Mouse (Mus musculus) frontal cortex, postnatal 14 days (tissue): ENCODE measurements around the gene Srrt.
"Not testable (repeated sequence)": the region's sequence is repeated elsewhere in the genome, so short reads cannot be mapped to it uniquely, and the experiment has no call there.

Experiments
- DNase-seq, 2 experiments: peaks; one replicate each; pipeline ENCODE4 v3.0.0; 2022; ENCODE audit warnings: low spot score in 2 of 2

Srrt gene

DNA sequence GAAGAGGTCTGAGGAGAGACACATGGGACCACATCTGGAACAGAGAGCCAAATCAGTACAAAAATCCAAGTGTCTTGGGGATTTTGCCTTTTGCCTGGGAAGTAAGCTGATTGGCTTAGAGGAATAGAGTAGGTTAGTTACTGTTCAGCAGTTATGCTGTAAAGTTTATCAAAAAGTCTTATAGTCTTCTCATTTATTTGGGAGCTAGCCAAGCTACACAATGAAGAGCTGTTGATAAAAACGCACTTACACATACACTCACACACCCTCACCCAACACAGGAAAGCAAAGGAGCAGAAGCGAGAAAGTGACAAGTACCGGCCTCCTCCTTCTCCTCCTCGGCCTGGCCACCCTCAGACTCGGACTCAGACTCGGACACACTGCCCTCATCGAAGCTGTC lies 8.2 kb downstream of the Srrt start:
- no peak for DNase-seq

DNA sequence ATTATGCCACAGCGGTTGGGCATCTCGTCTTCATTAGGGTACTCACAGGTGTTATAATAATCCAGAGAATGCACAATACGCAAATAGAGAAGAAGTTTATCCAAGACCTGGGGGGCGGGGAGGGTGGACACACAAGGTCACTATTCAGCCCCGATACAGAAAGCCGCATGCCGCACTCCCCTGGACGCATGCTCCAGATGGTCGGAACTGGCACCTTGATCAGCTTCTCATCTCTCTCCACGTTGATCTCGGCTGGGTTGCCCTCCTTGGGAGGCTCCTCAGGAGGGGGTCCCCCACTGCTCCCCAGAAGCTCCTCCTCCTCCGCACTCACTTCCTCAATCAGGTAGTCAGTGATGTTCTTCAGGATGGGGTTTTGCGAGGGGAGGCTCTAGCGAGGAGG lies 10.3 kb downstream of the Srrt start:
- DNase-seq: no peak

DNA sequence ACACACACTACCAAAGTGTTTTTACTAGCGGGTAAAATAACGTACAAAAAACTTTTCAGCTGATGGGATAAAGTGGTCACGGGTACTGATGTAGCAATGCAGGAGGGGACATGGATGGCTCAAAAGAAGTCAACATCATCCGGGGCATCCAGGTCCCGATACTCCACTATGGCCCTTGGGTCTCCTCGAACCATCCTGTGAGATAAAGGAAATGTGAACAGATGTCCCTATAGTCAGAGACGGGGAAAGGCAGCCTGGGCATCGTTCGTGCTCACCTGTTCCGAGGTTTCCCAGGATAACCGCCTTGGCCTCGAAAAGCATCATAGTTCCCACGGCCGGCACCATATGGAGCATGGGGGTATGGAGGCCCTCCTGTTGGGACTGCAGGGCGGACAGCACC lies 11.8 kb downstream of the Srrt start:
- DNase-seq: no peak

DNA sequence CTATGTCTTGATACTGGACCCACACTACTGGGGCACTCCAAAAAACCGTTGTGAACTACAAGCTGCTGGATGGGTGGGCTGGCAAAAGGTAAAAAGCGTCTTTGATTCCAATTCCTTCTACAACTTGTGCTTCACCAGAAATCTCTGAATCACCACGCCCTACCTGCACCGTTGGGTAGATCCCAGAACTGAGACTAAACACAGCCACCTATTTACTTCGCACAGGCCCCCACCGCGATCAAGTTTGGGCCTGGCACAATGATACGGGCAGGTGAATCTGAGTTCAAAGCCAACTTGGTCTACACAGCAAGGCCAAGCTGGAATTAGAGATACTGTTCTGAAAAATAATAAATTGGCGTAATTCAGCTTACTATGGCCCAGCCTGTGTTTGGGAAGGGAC lies 12.2 kb downstream of the Srrt start:
- no peak for DNase-seq

DNA sequence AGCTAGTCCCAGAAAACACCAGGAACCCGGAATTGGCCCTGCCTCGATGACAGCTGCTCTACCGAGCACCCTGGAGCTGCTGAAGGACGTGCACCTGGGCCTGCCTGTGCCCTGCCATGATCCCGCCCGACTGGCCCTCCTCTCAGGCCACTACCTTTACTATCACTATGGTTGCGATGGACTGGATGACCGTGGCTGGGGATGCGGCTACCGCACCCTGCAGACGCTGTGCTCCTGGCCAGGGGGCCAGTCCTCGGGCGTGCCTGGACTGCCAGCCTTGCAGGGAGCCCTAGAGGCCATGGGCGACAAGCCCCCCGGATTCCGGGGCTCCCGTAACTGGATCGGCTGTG lies 12.8 kb downstream of the Srrt start:
- DNase-seq: no peak

DNA sequence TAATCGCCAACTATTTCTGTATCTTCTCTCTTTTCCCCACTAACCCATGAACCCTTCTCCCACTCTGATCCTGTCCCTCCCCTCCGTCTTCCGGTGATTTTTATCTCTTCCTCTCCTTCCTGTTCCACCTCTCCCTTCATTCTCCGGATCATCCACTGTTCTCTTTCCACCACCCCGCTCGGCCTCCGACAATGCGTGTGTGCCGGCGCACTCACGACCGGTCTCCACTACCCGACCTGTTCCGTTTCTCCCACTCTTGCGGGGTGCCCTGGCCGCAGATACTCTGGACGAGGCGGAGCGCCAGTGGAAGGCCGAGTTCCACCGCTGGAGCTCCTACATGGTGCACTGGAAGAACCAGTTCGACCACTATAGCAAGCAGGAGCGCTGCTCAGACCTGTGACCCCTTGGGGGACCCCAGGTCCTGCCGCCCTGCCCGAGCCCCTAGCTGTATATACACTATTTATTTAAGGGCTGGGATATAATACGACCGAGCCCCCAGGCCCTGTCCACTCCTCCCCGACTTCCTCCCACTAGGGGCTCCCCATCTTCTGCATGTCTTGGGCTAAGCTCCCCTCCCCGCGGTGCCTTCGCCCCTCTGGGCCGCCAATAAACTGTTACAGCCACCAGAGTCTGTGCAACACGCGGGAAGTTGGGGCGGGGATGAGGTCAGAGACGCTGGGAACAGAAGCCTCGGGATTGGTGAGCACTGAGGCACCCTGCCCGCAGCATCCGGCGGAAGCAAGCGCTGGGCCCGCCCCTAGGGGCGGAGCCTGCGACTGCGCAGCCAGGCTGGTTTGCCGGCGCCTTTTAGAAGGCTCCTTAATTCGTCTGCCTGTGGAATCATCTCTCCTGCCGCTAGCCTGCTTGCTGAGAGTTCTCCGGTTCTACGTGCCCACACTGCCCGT lies 13.4 kb downstream of the Srrt start, which contains the start of gene Ufsp1:
Gene Ufsp1, plus strand, starts transcription at position 791 of the 905 bp plus-strand sequence.
- peak; percentile 94 for DNase-seq

DNA sequence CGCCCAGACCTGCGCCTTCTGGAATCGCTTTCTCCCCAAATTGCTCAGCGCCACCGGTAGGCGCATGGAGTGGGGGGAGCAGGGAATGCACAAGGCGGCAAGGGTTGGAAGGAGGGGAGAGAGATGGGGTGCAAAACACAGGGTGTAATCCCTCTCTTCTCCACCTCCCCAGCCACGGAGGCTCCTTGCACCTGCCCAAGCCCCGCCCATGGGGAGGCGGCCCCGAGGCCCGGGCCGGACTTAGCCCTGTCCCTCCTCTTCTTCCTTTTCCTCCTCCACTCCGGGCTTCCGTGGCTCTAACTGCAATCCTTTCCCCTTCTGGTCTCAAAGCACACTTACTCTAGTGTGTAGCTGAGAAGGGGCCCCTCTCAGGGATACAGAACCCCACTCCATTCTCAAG lies 14.2 kb downstream of the Srrt start:
- DNase-seq: peak in 1 of 2 experiments; percentile 53

DNA sequence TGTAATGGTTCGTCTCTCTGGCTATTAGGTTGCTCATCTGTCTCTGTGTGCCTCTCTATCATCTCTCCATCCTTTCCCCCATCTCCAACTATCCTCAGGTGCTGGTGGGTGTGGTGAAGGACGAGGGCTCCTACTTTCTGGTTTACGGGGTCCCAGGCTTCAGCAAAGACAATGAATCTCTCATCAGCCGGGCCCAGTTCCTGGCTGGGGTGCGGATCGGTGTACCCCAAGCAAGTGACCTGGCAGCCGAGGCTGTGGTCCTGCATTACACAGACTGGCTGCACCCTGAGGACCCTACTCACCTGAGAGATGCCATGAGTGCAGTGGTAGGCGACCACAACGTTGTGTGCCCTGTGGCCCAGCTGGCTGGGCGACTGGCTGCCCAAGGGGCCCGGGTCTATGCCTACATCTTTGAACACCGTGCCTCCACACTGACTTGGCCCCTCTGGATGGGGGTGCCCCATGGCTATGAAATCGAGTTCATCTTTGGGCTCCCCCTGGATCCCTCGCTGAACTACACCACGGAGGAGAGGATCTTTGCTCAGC lies 16.0 kb downstream of the Srrt start:
- no peak for DNase-seq

DNA sequence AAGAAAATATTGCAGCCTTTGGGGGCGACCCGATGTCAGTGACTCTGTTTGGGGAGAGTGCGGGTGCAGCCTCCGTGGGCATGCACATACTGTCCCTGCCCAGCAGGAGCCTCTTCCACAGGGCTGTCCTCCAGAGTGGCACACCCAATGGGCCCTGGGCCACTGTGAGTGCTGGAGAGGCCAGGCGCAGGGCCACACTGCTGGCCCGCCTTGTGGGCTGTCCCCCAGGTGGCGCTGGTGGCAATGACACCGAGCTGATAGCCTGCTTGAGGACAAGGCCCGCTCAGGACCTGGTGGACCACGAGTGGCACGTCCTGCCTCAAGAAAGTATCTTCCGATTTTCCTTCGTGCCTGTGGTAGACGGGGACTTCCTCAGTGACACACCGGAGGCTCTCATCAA lies 16.8 kb downstream of the Srrt start:
- DNase-seq: peak in 1 of 2 experiments; percentile 38

DNA sequence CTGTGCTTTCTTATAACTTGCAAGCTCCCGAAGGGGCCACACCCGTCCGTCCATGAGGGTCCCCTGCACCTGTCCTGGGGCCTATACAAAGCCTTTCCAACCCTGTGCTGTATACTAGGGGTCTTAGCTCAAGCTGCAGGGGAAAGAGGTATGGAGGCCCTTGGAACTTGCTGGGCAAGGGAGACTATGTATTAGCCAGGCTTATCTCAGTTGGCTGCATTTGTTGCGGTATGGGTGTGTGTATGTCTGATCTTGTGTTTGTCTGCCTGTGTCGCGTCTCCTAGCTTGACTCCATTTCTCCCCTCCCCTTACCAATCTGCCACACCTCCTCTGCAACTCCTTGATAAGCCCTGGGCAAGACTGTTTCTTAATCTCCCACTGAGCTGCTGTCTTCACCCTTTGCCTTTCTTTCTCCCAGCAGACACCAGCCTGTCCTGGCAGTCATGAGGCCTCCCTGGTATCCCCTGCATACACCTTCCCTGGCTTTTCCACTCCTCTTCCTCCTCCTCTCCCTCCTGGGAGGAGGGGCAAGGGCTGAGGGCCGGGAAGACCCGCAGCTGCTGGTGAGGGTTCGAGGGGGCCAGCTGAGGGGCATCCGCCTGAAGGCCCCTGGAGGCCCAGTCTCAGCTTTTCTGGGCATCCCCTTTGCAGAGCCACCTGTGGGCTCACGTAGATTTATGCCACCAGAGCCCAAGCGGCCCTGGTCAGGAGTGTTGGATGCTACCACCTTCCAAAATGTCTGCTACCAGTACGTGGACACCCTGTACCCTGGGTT lies 17.7 kb downstream of the Srrt start:
- no peak for DNase-seq

DNA sequence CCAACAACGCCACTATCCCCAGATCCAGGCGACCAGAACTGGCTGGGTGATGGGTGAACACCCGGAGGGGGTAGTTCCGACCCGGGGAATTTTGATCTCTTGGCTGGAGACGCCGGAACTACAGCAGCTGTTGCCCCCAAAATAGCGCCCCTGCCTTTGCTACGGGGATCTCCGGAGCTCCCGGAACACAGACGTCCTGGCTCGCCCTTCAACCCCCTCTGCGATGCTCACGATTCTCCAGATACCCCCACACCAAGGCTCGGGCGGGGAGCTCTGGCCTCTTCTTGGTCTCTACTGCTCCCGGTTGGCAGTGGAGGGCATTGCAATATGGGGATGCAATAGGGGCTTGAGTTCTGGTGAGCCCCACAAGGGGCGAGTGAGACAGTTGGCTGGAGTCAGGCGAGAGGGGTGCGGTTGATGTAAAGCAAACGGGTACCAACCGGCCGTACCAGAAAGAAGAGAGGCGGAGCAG lies 18.4 kb downstream of the Srrt start:
- peak; percentile 69 to 70 for DNase-seq

DNA sequence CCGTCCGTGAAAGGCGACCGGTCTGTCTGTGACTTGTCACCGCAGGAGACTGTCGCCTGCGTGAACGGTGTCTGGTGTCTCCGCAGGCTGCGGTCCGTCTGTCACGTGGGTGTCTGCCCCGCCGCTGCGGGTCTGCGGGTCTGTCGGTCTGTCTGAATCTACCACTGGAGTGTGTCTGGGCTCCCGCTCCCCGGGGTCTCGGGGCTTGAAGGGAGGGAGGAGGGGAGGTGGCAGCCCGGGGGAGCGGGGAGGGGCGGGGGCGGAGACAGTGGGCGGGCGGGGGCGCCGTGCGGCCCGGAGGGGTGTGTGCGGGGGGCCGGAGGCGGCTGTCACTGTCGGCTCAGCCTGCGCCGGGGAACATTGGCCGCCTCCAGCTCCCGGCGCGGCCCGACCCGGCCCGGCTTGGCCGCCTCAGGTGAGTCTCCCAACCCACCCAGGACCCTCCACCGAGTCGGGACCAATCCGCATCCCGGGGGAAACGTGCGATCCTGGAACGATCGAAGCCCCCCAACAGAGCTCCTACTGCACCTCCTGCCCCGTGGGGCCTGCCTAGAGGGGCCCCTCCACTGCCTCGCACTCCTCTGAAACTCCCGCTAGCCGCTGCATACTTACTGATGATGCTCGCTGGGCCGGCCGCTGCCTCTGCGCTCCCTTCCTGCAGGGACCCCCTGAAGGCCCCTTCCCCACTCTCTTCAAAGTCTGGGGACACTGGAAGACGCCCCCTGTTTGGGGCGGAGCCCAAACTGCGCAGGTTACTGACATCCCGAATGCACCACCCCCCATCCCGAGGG lies 19.3 kb downstream of the Srrt start:
- peak; percentile 60 to 62 for DNase-seq

DNA sequence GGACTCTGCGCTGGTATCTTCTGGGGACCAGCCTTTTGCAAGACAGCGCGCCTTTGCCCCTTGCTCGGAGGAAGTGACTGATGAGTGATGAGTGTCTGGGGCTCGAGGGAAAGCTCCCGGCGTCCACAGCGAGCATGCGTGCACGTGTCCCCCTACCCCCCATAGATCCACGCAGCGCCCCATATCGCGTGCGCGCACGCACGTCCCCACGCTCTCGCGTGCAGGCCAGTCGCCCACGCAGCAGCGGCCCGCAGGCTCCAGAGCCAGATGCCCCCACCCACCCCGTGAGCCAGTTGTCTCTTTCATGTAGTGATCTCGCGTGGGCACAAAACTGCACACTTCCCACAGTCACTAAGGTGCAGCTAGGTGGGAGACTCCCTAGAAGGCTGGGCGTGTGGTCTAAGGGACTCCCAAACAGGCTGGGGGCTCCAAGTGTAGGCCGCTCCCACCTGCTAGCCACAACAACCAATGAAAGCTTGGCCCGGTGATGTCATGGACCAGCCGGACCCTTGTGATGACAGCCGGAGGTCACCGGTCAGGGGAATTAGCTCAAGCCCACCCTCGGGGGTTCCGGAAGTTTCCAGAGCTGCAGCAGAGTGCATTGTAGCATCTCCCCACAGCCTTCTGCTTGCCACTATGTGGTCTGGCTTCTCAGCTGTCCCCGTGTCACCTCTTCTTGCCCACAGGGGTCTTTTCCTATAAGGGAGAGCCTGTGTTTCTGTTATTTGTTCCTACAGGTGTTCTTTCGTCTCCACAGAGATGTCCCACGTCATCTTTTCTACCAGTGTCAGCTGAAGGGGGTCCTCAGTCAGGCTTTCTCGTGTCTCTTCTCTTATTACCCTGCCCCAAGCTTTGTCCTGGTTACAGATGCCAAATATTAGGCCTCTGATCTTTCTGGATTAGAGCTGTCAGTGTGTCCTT lies 20.2 kb downstream of the Srrt start, which contains the start of gene Ache:
Gene Ache, plus strand, starts transcription at position 488 of the 921 bp plus-strand sequence.
- peak; percentile 61 to 70 for DNase-seq

DNA sequence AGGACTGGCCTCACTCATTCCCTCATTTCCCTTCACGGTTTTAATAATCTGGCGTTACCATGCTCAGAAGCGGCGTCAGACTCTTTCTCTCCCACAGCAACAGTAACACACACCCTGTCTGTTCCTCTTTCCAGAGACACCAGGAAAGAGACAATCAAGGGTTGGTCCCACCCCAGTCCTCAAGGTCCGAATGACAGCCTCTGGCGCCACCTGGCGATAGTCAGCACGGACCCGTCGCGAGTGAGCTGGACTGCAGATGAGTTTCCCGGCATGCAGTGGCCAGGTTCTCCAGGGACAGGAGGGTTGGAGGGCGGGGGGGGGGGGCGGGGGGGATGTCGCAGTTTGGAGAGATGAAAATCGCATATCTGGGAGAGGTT lies 20.8 kb downstream of the Srrt start:
- DNase-seq: peak; percentile 74 to 85

DNA sequence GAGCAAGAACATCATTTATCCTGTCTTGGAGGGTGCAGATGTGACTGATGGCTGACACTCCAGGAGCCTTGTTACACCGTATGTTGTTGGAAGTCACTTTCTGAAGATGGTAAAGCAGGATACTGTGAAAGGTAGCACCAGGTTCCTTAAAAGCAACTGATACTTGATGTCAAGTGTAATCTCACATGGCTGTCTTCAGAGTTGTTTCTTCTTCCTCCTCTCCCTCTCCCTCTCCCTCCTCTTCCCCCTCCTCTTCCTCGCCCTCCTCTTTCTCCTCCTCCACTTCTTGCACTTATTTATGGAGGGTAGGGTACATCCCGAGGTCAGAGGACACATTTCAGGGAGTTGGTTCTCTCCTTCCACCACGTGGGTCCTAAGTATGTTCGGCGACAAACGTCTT lies 21.5 kb downstream of the Srrt start:
- no peak for DNase-seq

DNA sequence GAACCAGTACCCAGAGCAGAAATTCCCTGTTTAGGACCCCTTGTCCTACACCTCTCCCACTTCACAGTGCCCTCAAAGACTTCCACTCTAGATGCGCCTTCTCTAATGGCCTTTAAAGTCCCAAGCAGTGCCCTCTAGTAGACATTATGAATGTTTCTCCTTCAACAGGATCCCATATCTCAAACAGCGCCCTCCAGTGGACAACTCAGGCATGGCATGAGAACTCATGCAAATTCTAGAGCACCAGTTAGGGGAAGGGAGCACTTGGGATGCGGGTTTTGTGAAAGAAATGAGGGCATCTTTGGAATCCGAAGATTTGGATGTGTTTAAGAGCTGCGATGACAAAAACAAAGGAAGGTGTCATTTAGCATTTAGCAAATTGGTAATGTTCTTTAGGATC lies 22.4 kb downstream of the Srrt start:
- no peak for DNase-seq

DNA sequence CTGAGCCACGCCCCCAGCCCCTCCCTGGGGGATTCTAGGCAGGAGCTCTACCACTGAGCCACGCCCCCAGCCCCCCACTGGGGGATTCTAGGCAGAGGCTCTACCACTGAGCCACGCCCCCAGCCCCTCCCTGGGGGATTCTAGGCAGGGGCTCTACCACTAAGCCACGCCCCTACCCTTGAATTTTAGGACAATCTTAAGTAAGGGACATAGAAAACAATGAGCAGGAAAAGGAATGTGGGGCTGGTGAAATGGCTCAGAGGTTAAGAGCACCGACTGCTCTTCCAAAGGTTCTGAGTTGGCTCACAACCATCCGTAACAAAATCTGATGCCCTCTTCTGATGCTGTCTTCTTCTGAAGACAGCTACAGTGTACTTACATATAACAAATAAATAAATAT lies 23.1 kb downstream of the Srrt start:
- DNase-seq: not testable (repeated sequence)

DNA sequence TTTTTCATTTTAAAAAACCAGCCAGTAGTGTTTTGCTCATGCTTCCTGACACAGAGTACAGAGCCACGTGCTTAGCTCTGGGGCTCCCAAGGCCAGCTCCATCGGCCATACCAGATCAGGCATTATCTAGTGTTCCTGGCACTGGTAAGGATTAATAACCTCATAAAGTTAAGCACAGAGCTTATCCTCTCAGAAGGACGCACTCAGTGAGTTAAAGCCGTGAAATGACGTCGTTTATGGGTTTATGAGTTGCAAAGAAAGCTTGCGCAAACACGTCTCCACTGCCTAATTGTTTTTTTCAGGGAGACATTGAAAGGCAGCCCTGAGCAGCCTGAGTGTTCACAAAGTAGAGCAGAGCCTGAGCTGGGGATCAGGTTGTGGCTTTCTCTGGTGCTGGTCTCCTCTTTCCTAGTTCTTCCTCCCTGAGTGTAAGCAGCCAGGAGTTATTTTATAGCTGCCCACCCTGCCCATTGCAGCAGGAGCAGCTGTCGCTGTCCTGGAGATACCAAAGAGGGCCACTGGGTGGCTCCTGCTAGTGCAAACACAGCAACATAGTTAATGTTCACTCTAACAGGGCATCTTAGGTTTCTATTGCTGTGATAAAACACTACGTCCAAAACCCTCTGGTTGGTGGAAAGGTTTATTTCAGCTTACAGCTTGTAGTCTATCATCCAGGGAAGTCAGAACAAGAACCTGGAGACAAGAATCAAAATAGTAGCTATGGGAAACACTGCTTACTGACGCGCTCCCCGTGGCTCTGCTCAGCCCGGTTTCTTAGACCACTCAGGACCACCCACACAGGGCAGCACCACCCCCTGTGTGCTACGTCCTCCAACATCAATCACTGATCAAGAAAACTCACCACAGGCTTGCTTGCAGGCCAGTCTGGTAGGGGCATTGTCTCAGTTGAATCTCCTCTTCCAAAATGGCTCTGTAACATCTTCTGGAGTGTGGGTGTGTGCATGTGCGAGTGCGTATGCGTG lies 29.8 kb downstream of the Srrt start:
- DNase-seq: no peak

DNA sequence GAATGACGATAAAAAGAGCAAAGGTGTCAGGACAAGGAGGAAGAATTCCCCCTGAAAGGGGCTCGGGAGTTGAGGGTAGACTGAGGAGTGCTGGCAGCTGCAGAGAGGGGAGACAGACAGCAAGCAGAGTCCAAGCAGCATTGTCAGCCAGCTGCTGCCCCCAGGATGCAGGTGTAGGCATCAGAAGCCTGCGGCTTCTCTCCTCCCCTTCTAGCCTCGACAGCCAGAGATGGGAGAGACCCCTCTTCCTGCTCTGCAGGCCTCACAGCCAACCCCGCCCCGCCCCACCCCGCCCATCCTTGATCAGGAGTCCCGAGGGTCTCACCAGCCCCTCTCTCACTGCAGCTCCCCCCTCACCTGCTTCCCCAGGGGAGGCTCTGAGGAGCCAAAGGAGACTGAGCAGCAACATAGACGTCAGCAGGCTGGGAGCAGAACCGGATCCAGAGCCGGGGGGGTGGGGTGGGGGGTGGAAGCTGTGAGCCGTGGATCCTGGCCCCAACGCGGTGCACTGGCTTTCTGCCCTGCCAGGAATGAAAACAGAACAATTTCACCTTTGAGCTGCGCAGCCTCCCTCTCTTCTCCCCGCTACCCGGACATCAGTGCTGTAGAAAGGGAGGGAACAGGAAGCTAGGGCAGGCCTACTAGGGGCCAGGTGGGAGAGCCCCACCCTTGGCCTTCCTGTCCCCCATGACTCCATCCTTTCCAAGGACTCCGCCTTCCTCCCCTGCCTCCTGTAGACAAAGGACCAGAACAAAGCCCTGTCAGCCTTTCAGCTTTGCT lies 39.2 kb downstream of the Srrt start:
- DNase-seq: no peak
